Mouse (Mus musculus) spleen, postnatal 4 days (tissue): ENCODE data around the gene Stbd1.

Experiments
- DNase-seq, 2 experiments: peaks; one replicate each; pipeline ENCODE4 v3.0.0; 2022; ENCODE audit warnings: low spot score in 2 of 2

The Stbd1 gene

DNA sequence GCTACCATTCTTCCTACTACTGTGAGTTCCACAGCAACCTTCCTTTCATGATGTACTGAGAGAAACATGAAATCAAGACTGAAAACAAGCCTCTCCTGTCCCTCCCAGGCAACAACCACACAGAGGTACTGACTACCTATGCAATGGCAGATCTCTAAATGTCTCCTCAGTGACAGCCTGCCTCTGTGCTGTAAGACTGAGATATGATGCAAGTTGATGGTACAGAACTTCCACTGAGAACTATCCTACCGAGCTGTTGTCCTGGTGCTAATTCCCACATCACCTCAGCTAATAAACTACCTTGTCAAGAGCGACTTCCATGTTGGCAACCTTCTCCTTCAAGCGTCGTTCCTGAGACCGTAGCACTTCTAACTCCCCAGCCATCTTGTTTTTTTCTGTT, 33.0 kb downstream of the Stbd1 start:
- DNase-seq = no peak

DNA sequence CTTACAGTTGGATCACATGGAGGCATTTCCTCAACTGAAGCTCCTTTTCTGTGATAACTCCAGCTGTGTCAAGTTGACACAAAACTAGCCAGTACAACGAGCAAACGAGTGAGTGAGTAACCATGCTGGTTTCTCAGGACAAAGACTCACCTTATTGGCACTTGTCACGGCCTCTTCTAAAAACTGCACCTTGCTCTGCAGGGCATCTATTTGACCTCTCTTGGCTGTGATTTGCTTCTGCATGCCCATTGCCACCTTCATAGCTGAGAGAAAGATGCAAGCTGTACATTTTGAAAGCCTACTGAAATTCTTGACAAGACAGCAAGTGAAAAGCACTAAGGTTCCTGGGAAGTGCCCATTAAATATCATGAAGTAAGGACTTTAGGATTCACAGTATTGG, 38.0 kb downstream of the Stbd1 start:
- no peak for DNase-seq
